Mouse (Mus musculus): Measurements from ENCODE around the gene Tob2. TPM values are rescaled to one million over a fixed set of nuclear protein-coding genes. Genes with fewer than 3 reads are reported as not detected.

Tob2 gene
- polyA plus RNA-seq, 1 experiment from 2014 or later = 23.0 TPM

DNA sequence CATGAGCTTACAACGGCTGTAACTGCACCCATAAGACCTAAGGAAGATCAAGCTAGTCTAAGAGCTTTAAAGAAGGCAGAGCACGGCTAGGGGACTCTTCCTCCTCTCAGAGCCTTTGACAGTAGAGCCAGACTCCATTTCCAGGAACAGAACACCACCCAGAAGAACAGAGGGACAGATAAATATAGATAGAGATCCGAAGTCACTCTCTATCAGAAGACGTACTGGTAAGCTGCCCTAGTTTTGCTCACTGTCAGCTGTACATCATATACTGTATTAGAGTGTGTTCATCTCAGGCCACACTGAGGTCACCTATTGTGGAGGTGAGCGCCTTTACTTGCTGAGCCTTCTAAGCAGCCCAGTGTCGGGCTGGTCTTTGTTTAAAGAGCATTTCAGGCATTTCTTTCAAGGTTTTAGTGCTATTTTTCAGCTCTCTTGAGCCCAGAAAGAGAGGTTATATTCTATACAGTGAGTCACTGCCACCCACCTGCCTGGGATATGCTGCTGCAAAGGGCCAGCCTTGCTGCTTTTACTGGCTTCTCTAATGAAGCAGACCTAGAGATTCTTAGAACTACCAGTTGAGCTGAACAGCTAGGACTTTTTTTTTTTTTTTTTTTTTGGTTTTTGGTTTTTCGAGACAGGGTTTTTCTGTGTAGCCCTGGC is 32.7 kb upstream of the Tob2 start:
- 87% methylated on average over 7 of the region's 7 CpGs for WGBS
- H3K27ac ChIP-seq (ENCODE audit: low read depth) = no peak overlapping the region
- ATAC-seq (replicated peaks; ENCODE audit: low FRiP score, low TSS enrichment, low read depth) (no peak), DNase-seq (ENCODE audit: low spot score) (no peak)
- no peaks in the 10 kb centered on the region for H3K9me3 ChIP-seq (ENCODE audit: control insufficient read depth, low read length)
- H3K4me1 ChIP-seq (replicated peaks; ENCODE audit: control insufficient read depth, insufficient read depth, low read length) = no peaks in the 10 kb centered on the region
- H3K4me2 ChIP-seq (ENCODE audit: low read length) = no peak overlapping the region
- H3K4me3 ChIP-seq (ENCODE audit: low read depth, low read length) = no peak overlapping the region
- peaks cover 65% of the 10 kb centered on the region for H3K36me3 ChIP-seq (ENCODE audit: control insufficient read depth, insufficient read depth, low read length)
- no peaks in the 10 kb centered on the region for H3K27me3 ChIP-seq (replicated peaks; ENCODE audit: control insufficient read depth, insufficient read depth, low read length)
- no peak overlapping the region for H3K9ac ChIP-seq (ENCODE audit: low read length)

GRCm38 (mm10) chr15:81889175-81889574 is 30.6 kb upstream of the Tob2 start:
- Histone ChIP-seq H3K4me1 (replicated peaks; ENCODE audit: control insufficient read depth, insufficient read depth, low read length) (no peaks in the 10 kb centered on the region), H3K27ac (ENCODE audit: low read depth) (no peak overlapping the region), H3K9me3 (ENCODE audit: control insufficient read depth, low read length) (no peaks in the 10 kb centered on the region), H3K36me3 (ENCODE audit: control insufficient read depth, insufficient read depth, low read length) (peaks cover 54% of the 10 kb centered on the region), H3K4me2 (ENCODE audit: low read length) (no peak overlapping the region), H3K4me3 (ENCODE audit: low read depth, low read length) (no peak overlapping the region), H3K9ac (ENCODE audit: low read length) (no peak overlapping the region), H3K27me3 (replicated peaks; ENCODE audit: control insufficient read depth, insufficient read depth, low read length) (no peaks in the 10 kb centered on the region)
- WGBS = 96% methylated on average over 7 of the region's 7 CpGs
- ATAC-seq (replicated peaks; ENCODE audit: low FRiP score, low TSS enrichment, low read depth) = no peak
- DNase-seq (ENCODE audit: low spot score) = no peak

DNA sequence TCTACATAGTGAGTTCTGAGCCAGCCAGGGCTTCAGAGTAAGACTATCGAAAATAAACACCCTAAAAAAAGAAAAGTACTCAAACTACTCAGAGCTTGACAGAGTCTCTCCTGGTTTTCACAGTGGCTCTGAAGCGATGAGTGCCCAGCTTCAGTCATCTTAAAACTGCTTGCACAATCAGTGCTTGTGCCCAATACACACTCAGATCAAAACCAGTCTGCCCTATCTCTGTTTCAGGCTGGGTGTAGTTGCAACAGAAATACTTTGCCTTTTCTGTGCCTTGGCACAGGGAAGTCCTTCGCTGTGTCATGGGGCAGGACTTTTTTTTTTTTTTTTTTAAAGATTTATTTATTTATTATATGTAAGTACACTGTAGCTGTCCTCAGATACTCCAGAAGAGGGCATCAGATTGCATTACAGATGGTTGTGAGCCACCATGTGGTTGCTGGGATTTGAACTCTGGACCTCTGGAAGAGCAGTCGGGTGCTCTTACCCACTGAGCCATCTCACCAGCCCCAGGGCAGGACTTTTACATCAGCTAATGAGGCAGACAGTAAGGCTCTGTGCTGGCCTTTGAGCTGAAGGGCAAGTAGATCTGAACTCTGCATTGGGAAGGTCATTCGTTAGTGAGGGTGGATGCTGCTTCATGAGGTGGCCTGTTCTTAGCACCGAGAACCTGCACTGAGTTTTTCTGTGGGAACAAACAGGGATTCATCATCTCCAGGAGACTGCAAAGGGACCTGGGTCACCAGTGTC is 28.4 kb upstream of the Tob2 start:
- DNase-seq (ENCODE audit: low spot score) = no peak
- no peak overlapping the region for H3K27ac ChIP-seq (ENCODE audit: low read depth)
- 85% methylated on average over 6 of the region's 6 CpGs for WGBS

DNA sequence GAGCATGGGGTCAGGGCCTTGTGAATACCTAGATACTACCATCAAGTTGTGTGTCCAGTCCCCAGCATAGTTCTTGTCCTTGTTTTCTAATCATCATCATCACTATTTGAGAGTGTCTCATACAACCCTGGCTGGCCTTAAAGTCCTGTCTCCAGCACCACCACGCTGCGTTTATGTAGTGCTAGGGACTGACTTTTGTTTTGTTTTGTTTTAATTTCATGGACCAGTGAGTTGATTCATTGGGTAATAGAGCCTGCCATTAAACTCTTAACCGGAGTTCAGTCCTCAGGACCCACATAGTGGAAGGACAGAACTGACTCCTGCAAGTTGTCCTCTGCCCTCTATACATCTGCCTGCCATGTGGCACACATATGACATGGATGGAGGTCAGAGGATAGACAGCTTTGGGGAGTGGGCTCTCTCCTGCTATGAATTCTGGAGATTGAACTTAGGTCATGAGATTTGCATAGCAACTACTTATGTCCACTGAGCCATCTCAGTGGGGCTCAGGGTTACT is 26.9 kb upstream of the Tob2 start:
- Histone ChIP-seq H3K27ac (ENCODE audit: low read depth) (no peak overlapping the region), H3K27me3 (replicated peaks; ENCODE audit: control insufficient read depth, insufficient read depth, low read length) (no peaks in the 10 kb centered on the region), H3K4me3 (ENCODE audit: low read depth, low read length) (no peak overlapping the region), H3K9ac (ENCODE audit: low read length) (no peak overlapping the region), H3K4me1 (replicated peaks; ENCODE audit: control insufficient read depth, insufficient read depth, low read length) (no peaks in the 10 kb centered on the region), H3K4me2 (ENCODE audit: low read length) (no peak overlapping the region), H3K9me3 (ENCODE audit: control insufficient read depth, low read length) (no peaks in the 10 kb centered on the region), H3K36me3 (ENCODE audit: control insufficient read depth, insufficient read depth, low read length) (peaks cover 26% of the 10 kb centered on the region)
- ATAC-seq (replicated peaks; ENCODE audit: low FRiP score, low TSS enrichment, low read depth) (no peak), DNase-seq (ENCODE audit: low spot score) (no peak)
- WGBS = 90% methylated on average over 3 of the region's 3 CpGs

More for the DNA sequence above, 28.4 kb upstream of the Tob2 start:
- H3K4me2 ChIP-seq (ENCODE audit: low read length) = no peak overlapping the region
- H3K9ac ChIP-seq (ENCODE audit: low read length) = no peak overlapping the region
- no peaks in the 10 kb centered on the region for H3K4me1 ChIP-seq (replicated peaks; ENCODE audit: control insufficient read depth, insufficient read depth, low read length)
- H3K27me3 ChIP-seq (replicated peaks; ENCODE audit: control insufficient read depth, insufficient read depth, low read length) = no peaks in the 10 kb centered on the region
- ATAC-seq (replicated peaks; ENCODE audit: low FRiP score, low TSS enrichment, low read depth) = no peak
- peaks cover 40% of the 10 kb centered on the region for H3K36me3 ChIP-seq (ENCODE audit: control insufficient read depth, insufficient read depth, low read length)
- no peak overlapping the region for H3K4me3 ChIP-seq (ENCODE audit: low read depth, low read length)
- H3K9me3 ChIP-seq (ENCODE audit: control insufficient read depth, low read length) = no peaks in the 10 kb centered on the region

DNA sequence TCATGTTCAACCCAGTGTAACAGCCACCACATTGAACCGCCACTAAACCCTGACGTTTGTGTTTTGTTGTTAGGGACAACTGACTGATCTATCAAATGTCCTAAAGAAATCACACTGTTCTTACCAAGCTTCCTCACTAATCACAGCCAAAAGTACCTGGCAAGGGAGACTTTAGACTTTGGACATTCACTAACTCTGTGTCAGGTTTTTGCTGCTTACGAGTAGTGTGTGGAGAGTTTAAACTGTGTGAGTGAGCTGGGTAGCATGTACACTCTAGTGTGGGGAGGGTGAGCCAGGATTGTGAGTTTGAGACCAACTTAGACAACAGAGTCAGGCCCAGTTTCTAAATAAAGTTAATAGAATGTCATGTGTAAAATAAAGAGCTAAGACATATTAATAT is 23.8 kb upstream of the Tob2 start:
- no peak overlapping the region for H3K9ac ChIP-seq (ENCODE audit: low read length)
- 93% methylated on average over 3 of the region's 3 CpGs for WGBS
- no peaks in the 10 kb centered on the region for H3K4me1 ChIP-seq (replicated peaks; ENCODE audit: control insufficient read depth, insufficient read depth, low read length)
- H3K4me3 ChIP-seq (ENCODE audit: low read depth, low read length) = no peak overlapping the region
- no peak overlapping the region for H3K4me2 ChIP-seq (ENCODE audit: low read length)
- H3K36me3 ChIP-seq (ENCODE audit: control insufficient read depth, insufficient read depth, low read length) = peaks cover 8% of the 10 kb centered on the region; the same call in 1 of the 2 replicates
- H3K27me3 ChIP-seq (replicated peaks; ENCODE audit: control insufficient read depth, insufficient read depth, low read length) = no peaks in the 10 kb centered on the region
- H3K9me3 ChIP-seq (ENCODE audit: control insufficient read depth, low read length) = no peaks in the 10 kb centered on the region
- ATAC-seq (replicated peaks; ENCODE audit: low FRiP score, low TSS enrichment, low read depth) (no peak), DNase-seq (ENCODE audit: low spot score) (no peak)
- H3K27ac ChIP-seq (ENCODE audit: low read depth) = no peak overlapping the region

- no peak overlapping the region for H3K9ac ChIP-seq (ENCODE audit: low read length)
- 74% methylated on average over 5 of the region's 5 CpGs for WGBS
- DNase-seq (ENCODE audit: low spot score) = no peak
- H3K9me3 ChIP-seq (ENCODE audit: control insufficient read depth, low read length) = no peaks in the 10 kb centered on the region
- no peaks in the 10 kb centered on the region for H3K27me3 ChIP-seq (replicated peaks; ENCODE audit: control insufficient read depth, insufficient read depth, low read length)
- no peak overlapping the region for H3K4me3 ChIP-seq (ENCODE audit: low read depth, low read length)
- no peak overlapping the region for H3K27ac ChIP-seq (ENCODE audit: low read depth)
- H3K4me1 ChIP-seq (replicated peaks; ENCODE audit: control insufficient read depth, insufficient read depth, low read length) = no peaks in the 10 kb centered on the region
- H3K4me2 ChIP-seq (ENCODE audit: low read length) = no peak overlapping the region
- no peak for ATAC-seq (replicated peaks; ENCODE audit: low FRiP score, low TSS enrichment, low read depth)
- H3K36me3 ChIP-seq (ENCODE audit: control insufficient read depth, insufficient read depth, low read length) = no peaks in the 10 kb centered on the region
These were observed 21.2 kb upstream of the Tob2 start for GRCm38 (mm10) chr15:81879531-81880401.

DNA sequence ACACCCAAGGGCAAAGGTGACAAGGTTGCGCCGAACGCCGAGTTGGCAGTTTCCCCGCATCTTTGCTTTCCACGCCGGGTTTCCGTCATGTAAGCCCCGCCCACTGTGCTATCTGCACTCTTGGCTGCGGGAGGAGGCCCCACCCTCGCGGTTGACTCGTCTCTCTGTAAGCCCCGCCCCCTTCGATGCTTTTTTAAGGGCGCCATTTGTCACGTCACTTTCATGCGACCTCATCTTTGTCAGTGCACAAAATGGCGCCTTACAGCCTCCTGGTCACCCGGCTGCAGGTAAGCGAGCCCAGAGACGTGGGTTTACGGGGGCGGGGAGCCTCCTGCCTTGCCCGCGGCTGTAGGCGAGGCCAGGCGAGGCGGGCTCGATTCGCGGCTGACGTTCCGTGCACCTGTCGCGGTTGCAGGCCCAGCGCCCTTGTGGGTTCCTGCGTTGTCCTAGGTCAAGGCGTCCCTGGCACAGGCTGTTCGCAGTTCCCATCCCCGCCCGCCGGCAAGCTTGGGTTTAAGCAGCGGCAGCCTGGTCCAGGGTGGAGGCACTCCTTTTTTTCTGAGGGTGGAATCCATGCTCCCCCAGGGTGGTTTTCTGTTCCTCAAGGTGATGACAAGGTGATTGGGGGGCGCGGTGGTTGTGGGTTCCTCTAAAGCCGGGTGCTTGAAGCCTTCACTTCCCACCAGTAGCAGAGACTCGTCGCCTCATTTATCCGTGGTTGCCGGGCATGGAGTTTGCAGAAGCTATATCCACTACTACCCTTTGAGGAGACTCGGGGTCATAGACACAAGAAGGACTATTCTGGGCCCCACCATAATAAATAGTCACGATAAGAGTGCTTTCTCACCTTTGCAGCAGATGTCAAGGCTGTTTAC is 13.9 kb upstream of the Tob2 start, which contains the start of gene Aco2:
Aco2 (plus strand) TSS at position 48 of the 875 bp plus-strand sequence.
- H3K36me3 ChIP-seq (ENCODE audit: control insufficient read depth, insufficient read depth, low read length) = peaks cover 33% of the 10 kb centered on the region
- H3K9me3 ChIP-seq (ENCODE audit: control insufficient read depth, low read length) = no peaks in the 10 kb centered on the region
- H3K4me1 ChIP-seq (replicated peaks; ENCODE audit: control insufficient read depth, insufficient read depth, low read length) = peaks cover 11% of the 10 kb centered on the region; the same call in 1 of the 2 replicates
- under 1% methylated on average over 53 of the region's 53 CpGs for WGBS
- H3K4me2 ChIP-seq (ENCODE audit: low read length) = peak within 1 kb of the TSS; percentile 97
- H3K27ac ChIP-seq (ENCODE audit: low read depth) = peak within 1 kb of the TSS; percentile 99
- H3K4me3 ChIP-seq (ENCODE audit: low read depth, low read length) = peak within 1 kb of the TSS; percentile 98
- ATAC-seq (replicated peaks; ENCODE audit: low FRiP score, low TSS enrichment, low read depth) (peak; percentile 85), DNase-seq (ENCODE audit: low spot score) (peak; percentile 100)
- no peaks in the 10 kb centered on the region for H3K27me3 ChIP-seq (replicated peaks; ENCODE audit: control insufficient read depth, insufficient read depth, low read length)
- peak within 1 kb of the TSS; percentile 90 for H3K9ac ChIP-seq (ENCODE audit: low read length)

All from intestine, embryonic 14.5 days (tissue).